Mouse (Mus musculus) midbrain, postnatal 0 days (tissue): ENCODE measurements around the gene Fcho2. TPM values are rescaled to one million over a fixed set of nuclear protein-coding genes. Genes with fewer than 3 reads are reported as not detected.

Experiments used
- ATAC-seq: fragments of 200-750 bp; cut with Nextera tagmentation; 2 replicates; pipeline ENCODE4 v1.8.0; 2017; ENCODE audit warnings: moderate number of reproducible peaks, mild to moderate bottlenecking, moderate TSS enrichment, moderate library complexity; ENCODE audit not compliant: low FRiP score
- DNase-seq: peaks from one replicate; pipeline ENCODE4 v3.0.0-alpha.2; 2015; ENCODE audit warnings: low spot score
- H3K27ac ChIP-seq: fragments of 300-500 bp; sonication (generic); 2 replicates; pipeline ENCODE4 v1.5.1; 2014; ENCODE audit warnings: low read depth, mild to moderate bottlenecking, low read length, mixed read lengths
- H3K27me3 ChIP-seq: fragments of 300-500 bp; sonication (generic); 2 replicates; pipeline ENCODE4 v1.6.1; 2014; ENCODE audit warnings: low read length, control low read depth, mixed read lengths; ENCODE audit not compliant: insufficient read depth
- H3K36me3 ChIP-seq: fragments of 300-500 bp; sonication (generic); 2 replicates; pipeline ENCODE4 v1.6.1; 2014; ENCODE audit warnings: low read length, control low read depth, mixed read lengths; ENCODE audit not compliant: insufficient read depth
- H3K4me1 ChIP-seq: fragments of 300-500 bp; sonication (generic); 2 replicates; pipeline ENCODE4 v1.6.1; 2014; ENCODE audit warnings: mild to moderate bottlenecking, control low read depth, antibody characterized with exemption, low read length, mixed read lengths; ENCODE audit not compliant: insufficient read depth
- H3K4me2 ChIP-seq: fragments of 300-500 bp; sonication (generic); 2 replicates; pipeline ENCODE4 v1.6.1; 2014; ENCODE audit warnings: low read depth, mild to moderate bottlenecking, low read length, mixed read lengths; ENCODE audit not compliant: poor library complexity, severe bottlenecking
- H3K4me3 ChIP-seq: fragments of 300-500 bp; sonication (generic); 2 replicates; pipeline ENCODE4 v1.5.1; 2014; ENCODE audit warnings: low read depth, mild to moderate bottlenecking, low read length, moderate library complexity
- H3K9ac ChIP-seq: fragments of 300-500 bp; sonication (generic); replicated peaks from 2 replicates; pipeline ENCODE4 v1.6.1; 2014; ENCODE audit warnings: mild to moderate bottlenecking, low read length, moderate library complexity, mixed read lengths; ENCODE audit not compliant: poor library complexity, severe bottlenecking
- H3K9me3 ChIP-seq: fragments of 300-500 bp; sonication (generic); 2 replicates; pipeline ENCODE4 v1.6.1; 2016; ENCODE audit warnings: low read length, control low read depth
- CTCF ChIP-seq: IDR thresholded peaks from 2 replicates; pipeline ENCODE4 v1.5.1; 2016; ENCODE audit warnings: antibody characterized with exemption, mild to moderate bottlenecking
- WGBS: fragments of 180-500 bp; shearing (Covaris S2); extraction: QIAGEN DNeasy Blood & Tissue Kit; methylation state at CpG from one replicate; pipeline ENCODE4 v1.1.7; 2014; 5-methylcytosine and 5-hydroxymethylcytosine counted together
- polyA plus RNA-seq: library from polyadenylated mRNA; unstranded; fragments of >200 nt; fragmentation: Nextera tagmentation; extraction: Ambion mirVana; gene quantifications from 2 replicates; pipeline ENCODE4 v1.2.1, GENCODE M21; 2015
- total RNA-seq: library from RNA; depleted of rRNA; stranded (reverse); fragments of >200 nt; gene quantifications from 2 replicates; pipeline ENCODE4 v1.2.3, GENCODE M21; 2014

Fcho2 gene
- total and polyA plus RNA-seq, 2 experiments from 2014 or later, result 15.1 to 16.4 TPM

DNA sequence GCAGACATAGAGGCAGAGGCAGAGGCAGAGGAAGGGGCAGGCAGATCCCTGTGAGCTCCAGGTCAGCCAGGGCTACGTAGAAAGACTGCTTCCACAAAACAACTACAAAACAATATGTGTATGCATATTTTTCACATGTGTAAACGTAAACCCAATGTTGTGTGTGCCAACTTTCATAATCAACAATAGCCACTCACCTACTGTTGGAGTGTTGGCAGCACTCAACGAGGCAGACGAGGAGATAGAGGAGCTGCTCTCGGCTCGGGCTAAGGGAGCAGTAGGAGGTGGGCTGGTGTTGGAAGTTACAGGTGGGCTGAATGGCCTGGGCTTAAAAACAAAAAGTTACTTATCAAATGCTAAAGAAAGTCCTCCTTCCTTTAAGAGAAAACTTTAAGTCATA lies 72.0 kb downstream of the Fcho2 start:
- Histone ChIP-seq H3K4me3 (no peak overlapping the region), H3K27me3 (no peaks in the 10 kb centered on the region), H3K27ac (no peak overlapping the region), H3K4me1 (no peaks in the 10 kb centered on the region), H3K9ac (no peak overlapping the region), H3K4me2 (no peak overlapping the region), H3K9me3 (no peaks in the 10 kb centered on the region), H3K36me3 (peaks cover 13% of the 10 kb centered on the region; the same call in 1 of the 2 replicates)
- no peak for ATAC-seq
- 95% methylated on average over 6 of the region's 6 CpGs for WGBS
- no peak for DNase-seq
- TF ChIP-seq CTCF, result no peak

DNA sequence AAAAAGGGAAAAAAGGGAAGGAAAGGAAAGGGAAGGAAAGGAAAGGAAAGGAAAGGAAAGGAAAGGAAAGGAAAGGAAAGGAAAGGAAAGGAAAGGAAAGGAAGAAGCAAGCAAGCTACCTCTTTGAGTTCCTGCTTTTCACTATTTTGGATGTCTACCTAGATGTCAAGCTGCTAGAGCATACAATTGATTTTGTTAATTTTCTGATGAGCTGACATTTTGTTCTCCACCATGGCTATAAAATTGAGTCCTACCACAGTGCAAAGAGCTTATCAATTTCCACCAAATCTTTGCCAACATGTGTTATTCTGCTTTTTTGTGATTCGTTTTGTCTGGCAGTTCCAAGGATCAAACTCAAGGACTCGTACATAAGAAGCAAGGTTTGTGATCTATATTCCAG lies 77.0 kb downstream of the Fcho2 start:
- WGBS, result 94% methylated on average over 2 of the region's 2 CpGs
- Histone ChIP-seq H3K4me1 (no peaks in the 10 kb centered on the region), H3K4me3 (no peak overlapping the region), H3K27ac (no peak overlapping the region), H3K4me2 (no peak overlapping the region), H3K9me3 (no peaks in the 10 kb centered on the region), H3K9ac (no peak overlapping the region), H3K27me3 (no peaks in the 10 kb centered on the region), H3K36me3 (peaks cover 9% of the 10 kb centered on the region; the same call in 1 of the 2 replicates)
- ATAC-seq, result no peak
- TF ChIP-seq CTCF, result no peak
- DNase-seq, result no peak

DNA sequence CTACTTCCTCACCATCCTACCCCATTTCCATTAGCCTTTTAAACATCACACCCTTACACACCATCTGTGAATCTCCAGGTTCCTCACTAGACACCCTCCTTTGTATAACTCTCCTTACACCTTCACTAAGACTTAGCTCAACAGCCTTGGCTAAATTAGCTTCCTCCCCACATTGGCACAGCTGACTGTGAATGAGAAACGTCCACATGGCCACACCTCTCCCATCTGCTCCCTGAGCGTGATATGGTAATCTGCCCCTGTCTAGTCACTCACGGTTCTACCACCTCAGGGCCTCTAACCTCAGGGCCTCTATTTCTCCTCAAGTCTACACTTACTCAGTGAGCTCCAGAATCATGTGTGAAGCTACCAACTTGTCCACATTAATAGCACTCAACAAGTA lies 82.0 kb downstream of the Fcho2 start:
- H3K4me1 ChIP-seq, result no peaks in the 10 kb centered on the region
- no peak overlapping the region for H3K4me2 ChIP-seq
- WGBS, result 62% methylated on average over 3 of the region's 3 CpGs
- DNase-seq, result no peak
- no peak for TF ChIP-seq CTCF
- H3K27me3 ChIP-seq, result no peaks in the 10 kb centered on the region
- no peak overlapping the region for H3K27ac ChIP-seq
- no peaks in the 10 kb centered on the region for H3K9me3 ChIP-seq
- H3K4me3 ChIP-seq, result no peak overlapping the region
- peaks cover 22% of the 10 kb centered on the region for H3K36me3 ChIP-seq
- ATAC-seq, result no peak
- no peak overlapping the region for H3K9ac ChIP-seq

DNA sequence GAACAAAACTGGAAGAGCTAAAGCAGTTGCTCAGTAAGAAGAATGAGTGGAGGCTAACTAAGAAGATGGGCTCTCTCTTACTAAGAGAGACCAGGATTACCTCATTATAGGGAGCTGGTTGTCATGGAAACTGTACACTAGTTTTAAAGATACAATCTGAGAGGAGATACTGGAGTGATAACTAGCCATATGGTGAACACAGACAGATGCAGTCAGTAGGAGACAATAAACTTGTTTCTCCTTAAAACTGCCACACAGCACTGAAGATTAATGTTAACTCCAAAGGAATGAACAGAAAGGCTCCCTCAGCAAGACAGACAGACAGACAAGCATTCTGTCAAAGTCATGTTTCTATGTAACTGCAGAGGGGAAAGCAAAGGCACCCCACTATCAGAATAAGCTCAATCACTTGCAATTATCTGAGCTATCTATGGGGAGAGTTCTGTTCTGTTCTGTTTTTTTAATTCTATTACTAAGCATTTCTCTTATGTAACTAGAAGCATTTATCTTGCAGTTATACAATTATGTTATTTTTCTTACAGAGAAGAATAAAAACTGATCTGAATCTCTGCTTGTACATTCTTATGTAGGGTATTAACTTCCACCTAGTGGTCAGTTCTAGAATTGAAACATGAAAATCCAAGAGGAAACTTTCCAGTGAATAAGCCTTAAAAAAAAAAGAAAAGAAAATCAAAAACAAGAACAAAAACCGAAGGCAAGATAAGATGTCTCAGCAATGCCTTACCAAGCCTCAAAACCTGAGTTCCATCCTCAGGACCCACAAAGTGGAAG lies 85.8 kb downstream of the Fcho2 start:
- no peaks in the 10 kb centered on the region for H3K27me3 ChIP-seq
- peaks cover 25% of the 10 kb centered on the region for H3K36me3 ChIP-seq
- 72% methylated on average over 1 of the region's 1 CpGs for WGBS
- H3K4me3 ChIP-seq, result no peak overlapping the region
- no peaks in the 10 kb centered on the region for H3K9me3 ChIP-seq
- H3K4me2 ChIP-seq, result no peak overlapping the region
- H3K4me1 ChIP-seq, result no peaks in the 10 kb centered on the region
- H3K9ac ChIP-seq, result no peak overlapping the region
- DNase-seq (peak; percentile 34), ATAC-seq (no peak)
- TF ChIP-seq CTCF, result peak; percentile 64
- H3K27ac ChIP-seq, result no peak overlapping the region

DNA sequence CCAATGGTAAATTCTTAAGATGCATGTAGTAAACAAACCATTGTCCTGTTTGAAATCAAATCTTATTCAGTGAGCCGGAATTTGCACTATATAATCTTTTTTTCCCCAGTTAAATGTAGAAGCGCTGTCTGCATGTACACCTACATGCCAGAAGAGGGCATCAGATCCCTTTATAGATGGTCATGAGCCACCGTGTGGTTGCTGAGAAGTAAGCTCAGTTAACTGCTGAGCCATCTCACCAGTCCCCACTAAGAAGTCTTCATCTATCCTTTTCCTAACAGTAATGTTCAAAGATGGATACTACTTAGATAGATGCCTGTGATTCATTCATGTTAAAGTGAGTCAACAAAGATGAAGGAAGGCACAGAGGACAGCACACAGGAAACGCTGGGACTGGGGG lies 88.8 kb downstream of the Fcho2 start:
- TF ChIP-seq CTCF, result peak; percentile 85
- DNase-seq (peak; percentile 63), ATAC-seq (peak; percentile 41; the same call in 1 of the 2 replicates)
- 58% methylated on average over 4 of the region's 4 CpGs for WGBS
- Histone ChIP-seq H3K4me2 (no peak overlapping the region), H3K4me1 (no peaks in the 10 kb centered on the region), H3K36me3 (peaks cover 15% of the 10 kb centered on the region), H3K9ac (no peak overlapping the region), H3K4me3 (no peak overlapping the region), H3K27ac (no peak overlapping the region), H3K9me3 (no peaks in the 10 kb centered on the region), H3K27me3 (no peaks in the 10 kb centered on the region)

- Histone ChIP-seq H3K4me2 (no peak overlapping the region), H3K9ac (no peak overlapping the region), H3K27ac (no peak overlapping the region), H3K4me3 (no peak overlapping the region), H3K27me3 (no peaks in the 10 kb centered on the region), H3K4me1 (no peaks in the 10 kb centered on the region), H3K36me3 (peaks cover 7% of the 10 kb centered on the region; the same call in 1 of the 2 replicates), H3K9me3 (no peaks in the 10 kb centered on the region)
- DNase-seq (no peak), ATAC-seq (no peak)
- WGBS, result 98% methylated on average over 1 of the region's 1 CpGs
- no peak for TF ChIP-seq CTCF
Measured at GRCm38 (mm10) chr13:98723430-98723829, 91.8 kb downstream of the Fcho2 start.
